Mouse (Mus musculus) CH12.LX (cell line): ENCODE measurements around the gene Npc1l1.

Source experiments
- CHD2 ChIP-seq: IDR thresholded peaks from 2 replicates; pipeline ENCODE4 v1.6.1; 2011; ENCODE audit warnings: low read length, improper control_type of control experiment
- RAD21 ChIP-seq: IDR thresholded peaks from 2 replicates; pipeline ENCODE4 v1.6.1; 2011; ENCODE audit warnings: low read depth, mild to moderate bottlenecking, low read length, improper control_type of control experiment, moderate library complexity

DNA sequence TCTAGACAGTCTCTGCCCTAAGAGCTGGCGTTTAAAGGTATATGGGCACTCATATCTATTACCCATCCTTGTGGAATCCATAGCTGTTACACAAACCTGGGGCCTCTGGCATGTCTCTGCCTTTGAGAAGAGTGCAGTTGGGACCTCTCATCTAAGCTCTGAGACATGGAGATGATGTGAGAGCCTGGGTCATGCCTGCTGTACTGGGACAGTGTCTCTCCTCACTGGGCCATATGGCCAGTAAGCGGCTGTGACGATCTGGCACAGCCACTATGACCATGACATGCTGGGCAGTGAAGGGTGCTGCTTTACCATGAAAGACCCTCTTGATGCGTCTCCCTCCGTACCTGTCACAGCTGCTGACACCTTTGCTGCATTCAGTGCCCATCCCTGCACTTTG lies 22.3 kb upstream of the Npc1l1 start:
- TF ChIP-seq CHD2 (no peak), RAD21 (no peak)
